Comparison of ENCODE assay signal across 9 mouse cellular contexts in genomic region chr3:34649726-34650620, GRCm38 (mm10). TPM values are rescaled to one million over a fixed set of nuclear protein-coding genes. Genes with fewer than 3 reads are reported as not detected.
A peak's percentile ranks its signal among the peaks of the same experiment; 100 is the strongest.
DNase-seq lines count a peak whose midpoint lies in the region; ATAC-seq and TF ChIP-seq lines count a peak whose summit lies in the region.
"Had no signal": no experiment of that assay in that cellular context is flagged by ENCODE, and none has a peak within 500 bp of the region (broad histone marks: within the 10 kb centered on the region; RNA-seq: fewer than 3 reads in every experiment).

Gene Sox2 (plus strand): TSS chr3:34650405.

- peak; percentile 89 for DNase-seq in embryonic facial prominence, embryonic 11.5 days (ENCODE audit: low spot score)
- DNase-seq in heart, postnatal 4 days, result peak; percentile 53
- peak; percentile 76 for DNase-seq in layer of hippocampus, adult 8-10 months (ENCODE audit: low spot score in 2 of 2)
- peak; percentile 53 for DNase-seq in liver, postnatal 0 days
- DNase-seq in c-Kit-positive CD71-positive TER-119-positive erythroid progenitor cells, embryonic 14.5 days (ENCODE audit: low spot score), result no peak

- WGBS in embryonic facial prominence, embryonic 11.5 days, result under 1% methylated on average over 73 of the region's 86 CpGs
- under 1% methylated on average over 86 of the region's 86 CpGs for WGBS in liver, postnatal 0 days (ENCODE audit: insufficient replicate concordance)
- WGBS in olfactory bulb, adult 2 months, result under 1% methylated on average over 86 of the region's 86 CpGs

- H3K36me3 ChIP-seq in megakaryocyte, embryonic 14.5 days (replicated peaks; ENCODE audit: low read length), result no peaks in the 10 kb centered on the region
- no peaks in the 10 kb centered on the region for H3K36me3 ChIP-seq in embryonic facial prominence, embryonic 11.5 days (replicated peaks; ENCODE audit: control insufficient read depth, insufficient read depth, low read depth, low read length)
- no peaks in the 10 kb centered on the region for H3K36me3 ChIP-seq in liver, postnatal 0 days (replicated peaks; ENCODE audit: insufficient read depth, low read length)

- no peak for TF ChIP-seq EP300 in liver, postnatal 0 days (IDR thresholded peaks at IDR 0.05; ENCODE audit: low read depth)

- peak within 1 kb of the TSS; percentile 80 for H3K4me2 ChIP-seq in embryonic facial prominence, embryonic 11.5 days (ENCODE audit: low read depth, low read length)
- H3K4me2 ChIP-seq in liver, postnatal 0 days (ENCODE audit: low read depth, low read length), result peak within 1 kb of the TSS; percentile 52

- H3K4me1 ChIP-seq in megakaryocyte, embryonic 14.5 days, result peaks cover 30% of the 10 kb centered on the region
- peaks cover 3% of the 10 kb centered on the region for H3K4me1 ChIP-seq in embryonic facial prominence, embryonic 11.5 days (ENCODE audit: control insufficient read depth, insufficient read depth, low read length)
- H3K4me1 ChIP-seq in liver, postnatal 0 days (ENCODE audit: insufficient read depth), result peaks cover 7% of the 10 kb centered on the region; the same call in 1 of the 2 replicates
- H3K4me1 ChIP-seq in olfactory bulb, adult 2 months (ENCODE audit: control insufficient read depth, insufficient read depth, low read length), result peaks cover 12% of the 10 kb centered on the region

- no peak for TF ChIP-seq POLR2A in olfactory bulb, adult 2 months (IDR thresholded peaks at IDR 0.05; ENCODE audit: insufficient read depth, low read depth, low read length)

- ATAC-seq in megakaryocyte, adult 5-6 weeks (ENCODE audit: poor library complexity, severe bottlenecking), result no peak
- ATAC-seq in embryonic facial prominence, embryonic 11.5 days (replicated peaks; ENCODE audit: insufficient number of reproducible peaks, low FRiP score, low TSS enrichment, low read depth), result peak; percentile 88
- peak; percentile 78 for ATAC-seq in liver, postnatal 0 days

- peaks cover 86% of the 10 kb centered on the region for H3K27me3 ChIP-seq in megakaryocyte, embryonic 14.5 days (replicated peaks)
- peaks cover 38% of the 10 kb centered on the region for H3K27me3 ChIP-seq in embryonic facial prominence, embryonic 11.5 days (ENCODE audit: control insufficient read depth, insufficient read depth, low read length)
- peaks cover 93% of the 10 kb centered on the region for H3K27me3 ChIP-seq in liver, postnatal 0 days (ENCODE audit: insufficient read depth, low read length)

- peak within 1 kb of the TSS; percentile 80 for H3K4me3 ChIP-seq in megakaryocyte, embryonic 14.5 days (replicated peaks)
- peak within 1 kb of the TSS; percentile 50 for H3K4me3 ChIP-seq in embryonic facial prominence, embryonic 11.5 days (ENCODE audit: low read depth, low read length)
- H3K4me3 ChIP-seq in liver, postnatal 0 days (ENCODE audit: low read depth, low read length), result peak within 1 kb of the TSS; percentile 35
- H3K4me3 ChIP-seq in olfactory bulb, adult 2 months (ENCODE audit: insufficient read depth, low read depth, low read length), result peak within 1 kb of the TSS; percentile 79

- TF ChIP-seq CTCF in liver, postnatal 0 days (IDR thresholded peaks at IDR 0.05; ENCODE audit: low read depth), result no peak
- no peak for TF ChIP-seq CTCF in olfactory bulb, adult 2 months (IDR thresholded peaks at IDR 0.05; ENCODE audit: insufficient read depth, low read depth, low read length)

- H3K9ac ChIP-seq in embryonic facial prominence, embryonic 11.5 days (replicated peaks; ENCODE audit: low read length), result peak within 1 kb of the TSS; percentile 71
- H3K9ac ChIP-seq in liver, postnatal 0 days (replicated peaks), result no peak within 1 kb of the TSS

- H3K27ac ChIP-seq in embryonic facial prominence, embryonic 11.5 days (replicated peaks; ENCODE audit: low read depth, low read length), result peak within 1 kb of the TSS; percentile 89
- H3K27ac ChIP-seq in liver, postnatal 0 days (ENCODE audit: low read depth), result no peak within 1 kb of the TSS
- H3K27ac ChIP-seq in olfactory bulb, adult 2 months (ENCODE audit: insufficient read depth, low read depth, low read length), result peak within 1 kb of the TSS; percentile 93

- H3K9me3 ChIP-seq in megakaryocyte, embryonic 14.5 days, result peaks cover 25% of the 10 kb centered on the region
- no peaks in the 10 kb centered on the region for H3K9me3 ChIP-seq in embryonic facial prominence, embryonic 11.5 days (replicated peaks; ENCODE audit: control insufficient read depth, low read length)
- no peaks in the 10 kb centered on the region for H3K9me3 ChIP-seq in liver, postnatal 0 days (ENCODE audit: low read length)

RNA-seq across cellular contexts. Expression of gene Sox2, which starts in this region (rescaled TPM):
- not detected in 2 replicates for polyA plus RNA-seq in megakaryocyte, embryonic 14.5 days (2012; ENCODE audit: insufficient read depth, low replicate concordance)
- not detected in 2 replicates for total RNA-seq in megakaryocyte, adult 5-6 weeks (2015)
- total RNA-seq in megakaryocyte, adult 5-6 weeks (2017), result not detected in 2 replicates
- 13.2 and 13.7 TPM in 2 replicates for polyA plus RNA-seq in embryonic facial prominence, embryonic 11.5 days (2014; fragmentation: Nextera tagmentation; extraction: Ambion mirVana)
- total RNA-seq in heart, postnatal 4 days (2021), result not detected
- total RNA-seq in layer of hippocampus, adult 8-10 months (2022), result 10 to 100 TPM; 38.6 to 47.2 (median 43.5) TPM
- not detected in 2 replicates for polyA plus RNA-seq in liver, postnatal 0 days (2015; fragmentation: Nextera tagmentation; extraction: Ambion mirVana)
- not detected in 2 replicates for polyA plus RNA-seq in olfactory bulb, adult 2 months (2012; ENCODE audit: insufficient read depth, insufficient read length, low replicate concordance, missing spikeins)
- total RNA-seq: MEL had no signal

Comparison
In these comparisons a context has a peak if more than half of its experiments do, and no peak if none do; other contexts are left out.
1. RNA of gene Sox2 (total RNA-seq): 38.6 to 47.2 TPM in layer of hippocampus, adult 8-10 months; not detected in heart, postnatal 4 days and not detected in megakaryocyte, adult 5-6 weeks; every median in the first group is over 10 times any median in the second.
2. Peak in DNase-seq in heart, postnatal 4 days; RNA of the gene not detected or under 1 TPM.
3. Peak in DNase-seq, ATAC-seq, H3K4me3 ChIP-seq and H3K4me2 ChIP-seq in liver, postnatal 0 days; RNA of the gene not detected or under 1 TPM.
4. Peak in every context shown above with its lines, with median percentiles within 50 percentile points of each other: H3K4me3 ChIP-seq.